8 mouse cellular contexts compared by ENCODE assay signal in genomic region chr7:143445651-143446460, GRCm38 (mm10). TPM values are rescaled to one million over a fixed set of nuclear protein-coding genes. Genes with fewer than 3 reads are reported as not detected.
DNase-seq lines count a peak whose midpoint lies in the region; ATAC-seq and TF ChIP-seq lines count a peak whose summit lies in the region.

No protein-coding gene starts in this region.

- peak overlapping the region; percentile 89 for H3K27ac ChIP-seq in hindbrain, embryonic 10.5 days
- no peak overlapping the region for H3K27ac ChIP-seq in liver, postnatal 0 days (ENCODE audit: low read depth)

- peak; percentile 30 for DNase-seq in gastrocnemius, postnatal 10 days
- no peak for DNase-seq in gastrocnemius, postnatal 25 days
- DNase-seq in brain, embryonic 14.5 days (ENCODE audit: low read depth): peak; percentile 63
- DNase-seq in hindbrain, embryonic 10.5 days (ENCODE audit: low spot score): no peak
- DNase-seq in liver, postnatal 0 days: no peak
- no peak for DNase-seq in yolk sac, embryonic 10.5 days (ENCODE audit: low spot score)
- no peak for DNase-seq in lung, postnatal 10 days

- H3K9ac ChIP-seq in liver, postnatal 0 days (replicated peaks): peak overlapping the region; percentile 26; the same call in 1 of the 2 replicates

- peaks cover 86% of the 10 kb centered on the region for H3K27me3 ChIP-seq in hindbrain, embryonic 10.5 days (ENCODE audit: insufficient read depth, poor library complexity, severe bottlenecking)
- H3K27me3 ChIP-seq in liver, postnatal 0 days (ENCODE audit: insufficient read depth, low read length): peaks cover 53% of the 10 kb centered on the region

- TF ChIP-seq EP300 in liver, postnatal 0 days (IDR thresholded peaks at IDR 0.05; ENCODE audit: low read depth): no peak

- TF ChIP-seq POLR2A in brain, embryonic 14.5 days (IDR thresholded peaks at IDR 0.05; ENCODE audit: borderline replicate concordance, extremely low read depth, insufficient read depth, insufficient read length, poor library complexity, severe bottlenecking): no peak

- peak overlapping the region; percentile 53 for H3K4me3 ChIP-seq in hindbrain, embryonic 10.5 days
- peak overlapping the region; percentile 39 for H3K4me3 ChIP-seq in liver, postnatal 0 days (ENCODE audit: low read depth, low read length)

- peaks cover 66% of the 10 kb centered on the region for H3K4me1 ChIP-seq in hindbrain, embryonic 10.5 days (replicated peaks)
- peaks cover 3% of the 10 kb centered on the region; the same call in 1 of the 2 replicates for H3K4me1 ChIP-seq in liver, postnatal 0 days (ENCODE audit: insufficient read depth)

- H3K9me3 ChIP-seq in hindbrain, embryonic 10.5 days: no peaks in the 10 kb centered on the region
- H3K9me3 ChIP-seq in liver, postnatal 0 days (ENCODE audit: low read length): no peaks in the 10 kb centered on the region

- ATAC-seq in liver, postnatal 0 days: no peak
- ATAC-seq in monocyte, adult 5-6 weeks (replicated peaks; ENCODE audit: insufficient number of reproducible peaks, low FRiP score, low TSS enrichment, poor library complexity, severe bottlenecking): no peak

- 3% methylated on average over 53 of the region's 53 CpGs for WGBS in hindbrain, embryonic 10.5 days
- 11% methylated on average over 50 of the region's 53 CpGs for WGBS in liver, postnatal 0 days (ENCODE audit: insufficient replicate concordance)

- H3K36me3 ChIP-seq in hindbrain, embryonic 10.5 days: no peaks in the 10 kb centered on the region
- H3K36me3 ChIP-seq in liver, postnatal 0 days (replicated peaks; ENCODE audit: insufficient read depth, low read length): no peaks in the 10 kb centered on the region

- no peak for TF ChIP-seq CTCF in brain, embryonic 14.5 days (IDR thresholded peaks at IDR 0.05; ENCODE audit: borderline replicate concordance, extremely low read depth, insufficient read depth, insufficient read length)
- TF ChIP-seq CTCF in liver, postnatal 0 days (IDR thresholded peaks at IDR 0.05; ENCODE audit: low read depth): no peak

- H3K4me2 ChIP-seq in liver, postnatal 0 days (ENCODE audit: low read depth, low read length): peak overlapping the region; percentile 58

RNA-seq across cellular contexts. Expression of gene Cdkn1c, which starts 15.0 kb away (rescaled TPM):
- total RNA-seq in gastrocnemius, postnatal 10 days (2021): 100 to 1,000 TPM; 954 to 996 TPM
- 100 to 1,000 TPM in 1 of 2 experiments, 10 to 100 TPM in 1; 95.8 to 152 TPM for total RNA-seq in gastrocnemius, postnatal 25 days (2021)
- polyA plus RNA-seq in brain, embryonic 14.5 days (2012; rRNA removed): 174 and 264 TPM in 2 replicates
- polyA plus RNA-seq in hindbrain, embryonic 10.5 days (2016; fragmentation: Nextera tagmentation; extraction: Ambion mirVana): 438 and 682 TPM in 2 replicates
- 36.4 and 52.4 TPM in 2 replicates for polyA plus RNA-seq in liver, postnatal 0 days (2015; fragmentation: Nextera tagmentation; extraction: Ambion mirVana)
- 3.5 to 20.8 TPM (median 3.8 TPM) in 3 replicates for total RNA-seq in monocyte, adult 5-6 weeks (2017)

RNA-seq across cellular contexts. Expression of gene Slc22a18, which starts 27.7 kb away (rescaled TPM):
- total RNA-seq in gastrocnemius, postnatal 10 days (2021): under 1 TPM; 0.35 to 0.54 TPM
- under 1 TPM in 1 of 2 experiments, not detected in 1; 0.29 TPM for total RNA-seq in gastrocnemius, postnatal 25 days (2021)
- 0.71 and 1.2 TPM in 2 replicates for polyA plus RNA-seq in brain, embryonic 14.5 days (2012; rRNA removed)
- polyA plus RNA-seq in hindbrain, embryonic 10.5 days (2016; fragmentation: Nextera tagmentation; extraction: Ambion mirVana): 0.39 and 0.58 TPM in 2 replicates
- polyA plus RNA-seq in liver, postnatal 0 days (2015; fragmentation: Nextera tagmentation; extraction: Ambion mirVana): 18.6 and 20.4 TPM in 2 replicates
- total RNA-seq in monocyte, adult 5-6 weeks (2017): 1.3 TPM in 1 of 3 replicates, not detected in the others

RNA-seq across cellular contexts. Expression of gene Phlda2, which starts 57.1 kb away (rescaled TPM):
- total RNA-seq in gastrocnemius, postnatal 10 days (2021): not detected
- total RNA-seq in gastrocnemius, postnatal 25 days (2021): not detected
- polyA plus RNA-seq in brain, embryonic 14.5 days (2012; rRNA removed): 0.78 and 0.88 TPM in 2 replicates
- polyA plus RNA-seq in hindbrain, embryonic 10.5 days (2016; fragmentation: Nextera tagmentation; extraction: Ambion mirVana): 0.92 and 1.5 TPM in 2 replicates
- polyA plus RNA-seq in liver, postnatal 0 days (2015; fragmentation: Nextera tagmentation; extraction: Ambion mirVana): 10.5 and 10.8 TPM in 2 replicates
- total RNA-seq in monocyte, adult 5-6 weeks (2017): not detected in 3 replicates

Comparison
In these comparisons a context has a peak if more than half of its experiments do, and no peak if none do; other contexts are left out.
1. DNase-seq: peak in gastrocnemius, postnatal 10 days (single experiment) and brain, embryonic 14.5 days (single experiment); none in gastrocnemius, postnatal 25 days (single experiment), hindbrain, embryonic 10.5 days (single experiment), liver, postnatal 0 days (single experiment), yolk sac, embryonic 10.5 days (single experiment) and lung, postnatal 10 days (single experiment).